Mouse (Mus musculus) forebrain, embryonic 16.5 days (tissue): ENCODE measurements around the gene Nthl1. TPM values are rescaled to one million over a fixed set of nuclear protein-coding genes. Genes with fewer than 3 reads are reported as not detected.

Experiments used
- ATAC-seq: fragments of 200-750 bp; cut with Nextera tagmentation; 2 replicates; pipeline ENCODE4 v1.8.0; 2017; ENCODE audit warnings: mild to moderate bottlenecking, moderate library complexity
- H3K27ac ChIP-seq: fragments of 300-500 bp; sonication (generic); 2 replicates; pipeline ENCODE4 v1.5.1; 2014; ENCODE audit warnings: low read length, control low read depth
- H3K27me3 ChIP-seq: fragments of 300-500 bp; sonication (generic); replicated peaks from 2 replicates; pipeline ENCODE4 v1.6.1; 2014; ENCODE audit warnings: low read length; ENCODE audit not compliant: control insufficient read depth, insufficient read depth
- H3K36me3 ChIP-seq: fragments of 300-500 bp; sonication (generic); 2 replicates; pipeline ENCODE4 v1.6.1; 2014; ENCODE audit not compliant: control insufficient read depth, insufficient read depth
- H3K4me1 ChIP-seq: fragments of 300-500 bp; sonication (generic); replicated peaks from 2 replicates; pipeline ENCODE4 v1.6.1; 2014; ENCODE audit warnings: low read length; ENCODE audit not compliant: control insufficient read depth, insufficient read depth
- H3K4me2 ChIP-seq: fragments of 300-500 bp; sonication (generic); 2 replicates; pipeline ENCODE4 v1.6.1; 2014; ENCODE audit warnings: mild to moderate bottlenecking, low read length, control low read depth
- H3K4me3 ChIP-seq: fragments of 300-500 bp; sonication (generic); replicated peaks from 2 replicates; pipeline ENCODE4 v1.5.1; 2014; ENCODE audit warnings: mild to moderate bottlenecking, low read length, control low read depth
- H3K9ac ChIP-seq: fragments of 300-500 bp; sonication (generic); replicated peaks from 2 replicates; pipeline ENCODE4 v1.6.1; 2014; ENCODE audit warnings: low read depth, low read length, control low read depth
- H3K9me3 ChIP-seq: fragments of 300-500 bp; sonication (generic); 2 replicates; pipeline ENCODE4 v1.6.1; 2016; ENCODE audit warnings: low read length; ENCODE audit not compliant: control insufficient read depth
- WGBS: fragments of 180-500 bp; shearing (Covaris S2); extraction: QIAGEN DNeasy Blood & Tissue Kit; methylation state at CpG from one replicate; pipeline ENCODE4 v1.1.7; 2014; 5-methylcytosine and 5-hydroxymethylcytosine counted together
- polyA plus RNA-seq: library from polyadenylated mRNA; unstranded; fragments of >200 nt; fragmentation: Nextera tagmentation; extraction: Ambion mirVana; gene quantifications from 2 replicates; pipeline ENCODE4 v1.2.1, GENCODE M21; 2015

Nthl1 gene
- polyA plus RNA-seq, 1 experiment from 2014 or later: 14.4 TPM

DNA sequence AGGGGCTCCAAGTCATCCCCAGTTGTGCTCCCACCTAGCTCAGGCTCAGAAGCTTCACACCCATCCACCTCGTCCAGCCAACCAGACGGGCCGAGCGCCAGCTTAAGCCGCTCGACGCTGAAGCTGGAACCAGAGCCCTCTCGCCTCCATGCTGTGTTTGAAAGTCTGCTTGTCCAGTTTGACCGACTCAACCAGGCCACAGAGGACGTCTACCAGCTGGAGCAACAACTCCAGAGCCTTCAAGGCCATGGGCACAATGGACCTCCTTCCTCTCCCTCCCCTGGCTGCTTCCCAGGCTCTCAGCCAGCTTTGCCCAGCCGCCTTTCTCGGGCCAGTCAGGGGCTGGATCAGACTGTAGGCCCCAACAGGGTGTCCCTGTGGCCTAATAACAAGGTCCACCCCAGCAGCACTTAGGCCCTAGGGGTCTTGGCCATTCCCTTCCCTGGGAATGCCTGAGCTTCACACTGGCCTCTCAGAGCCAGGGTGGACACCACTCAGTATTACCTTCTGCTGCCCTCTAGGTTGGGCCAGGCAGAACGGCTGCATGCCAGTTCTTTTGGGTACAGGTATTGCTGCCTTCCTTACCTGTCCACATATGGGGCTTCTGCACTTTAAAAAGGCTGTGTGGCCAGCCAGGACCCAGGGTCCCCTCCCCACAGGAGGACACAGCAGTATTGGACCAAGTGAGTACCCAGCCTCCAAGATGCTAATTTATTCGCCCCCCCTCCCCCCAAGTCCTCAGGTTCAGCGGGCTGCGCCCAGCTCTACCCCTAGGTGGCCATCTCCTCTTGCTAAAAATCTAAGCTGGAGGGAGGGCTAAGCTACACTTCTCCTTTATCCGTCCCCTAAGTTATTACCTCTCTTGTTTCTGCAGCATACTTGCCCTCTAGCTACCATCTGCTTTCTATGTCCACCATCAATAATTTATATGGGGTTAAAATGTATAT is 37.1 kb upstream of the Nthl1 start:
- 76% methylated on average over 17 of the region's 17 CpGs for WGBS
- H3K4me1 ChIP-seq: no peaks in the 10 kb centered on the region
- no peak for ATAC-seq
- no peak overlapping the region for H3K4me3 ChIP-seq
- no peaks in the 10 kb centered on the region for H3K27me3 ChIP-seq
- no peak overlapping the region for H3K4me2 ChIP-seq
- H3K27ac ChIP-seq: no peak overlapping the region
- no peak overlapping the region for H3K9ac ChIP-seq
- H3K9me3 ChIP-seq: no peaks in the 10 kb centered on the region
- peaks cover 52% of the 10 kb centered on the region for H3K36me3 ChIP-seq

GRCm38 (mm10) chr17:24596073-24596466 is 36.4 kb upstream of the Nthl1 start:
- Histone ChIP-seq H3K4me1 (no peaks in the 10 kb centered on the region), H3K4me2 (no peak overlapping the region), H3K4me3 (no peak overlapping the region), H3K9ac (no peak overlapping the region), H3K9me3 (no peaks in the 10 kb centered on the region), H3K27me3 (no peaks in the 10 kb centered on the region), H3K27ac (no peak overlapping the region), H3K36me3 (peaks cover 47% of the 10 kb centered on the region)
- 80% methylated on average over 5 of the region's 5 CpGs for WGBS
- ATAC-seq: no peak

DNA sequence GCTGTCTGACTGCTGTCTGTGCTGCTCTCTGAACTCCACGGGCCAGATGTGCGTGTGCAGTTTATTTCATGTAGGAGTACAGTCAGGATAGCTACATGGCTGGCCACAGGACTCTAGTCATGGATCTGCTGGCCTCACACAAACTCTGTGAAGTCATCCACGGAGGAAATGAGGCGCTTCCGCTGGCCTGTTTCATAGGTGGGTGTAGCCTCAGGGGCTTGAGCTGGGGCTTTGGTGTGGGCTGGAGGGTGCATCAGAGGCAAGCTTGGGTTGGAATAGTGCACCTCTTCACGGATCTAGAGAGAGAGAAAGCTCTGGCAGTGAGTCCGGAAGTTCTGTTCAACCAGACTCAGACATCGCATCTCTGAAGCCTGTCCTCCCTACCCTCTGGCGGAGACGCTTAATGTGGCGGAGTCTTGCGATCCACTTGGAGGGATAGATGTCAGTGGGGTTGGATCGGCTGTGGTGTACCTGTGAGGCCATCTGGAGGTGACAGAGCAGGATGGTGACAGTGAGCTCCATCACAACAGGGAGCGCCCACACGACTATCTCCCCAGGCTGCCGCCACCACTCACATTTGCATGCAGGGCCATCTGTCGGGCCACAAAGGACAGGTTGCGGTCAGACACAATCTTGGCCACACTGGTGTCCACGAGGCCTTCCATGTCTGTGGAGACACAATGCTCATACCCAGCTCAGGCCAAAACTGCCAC is 35.9 kb upstream of the Nthl1 start:
- H3K36me3 ChIP-seq: peaks cover 46% of the 10 kb centered on the region
- no peak overlapping the region for H3K27ac ChIP-seq
- ATAC-seq: no peak
- H3K4me3 ChIP-seq: no peak overlapping the region
- H3K4me2 ChIP-seq: no peak overlapping the region
- WGBS: 88% methylated on average over 19 of the region's 19 CpGs
- H3K9me3 ChIP-seq: no peaks in the 10 kb centered on the region
- no peak overlapping the region for H3K9ac ChIP-seq
- H3K4me1 ChIP-seq: no peaks in the 10 kb centered on the region
- no peaks in the 10 kb centered on the region for H3K27me3 ChIP-seq

DNA sequence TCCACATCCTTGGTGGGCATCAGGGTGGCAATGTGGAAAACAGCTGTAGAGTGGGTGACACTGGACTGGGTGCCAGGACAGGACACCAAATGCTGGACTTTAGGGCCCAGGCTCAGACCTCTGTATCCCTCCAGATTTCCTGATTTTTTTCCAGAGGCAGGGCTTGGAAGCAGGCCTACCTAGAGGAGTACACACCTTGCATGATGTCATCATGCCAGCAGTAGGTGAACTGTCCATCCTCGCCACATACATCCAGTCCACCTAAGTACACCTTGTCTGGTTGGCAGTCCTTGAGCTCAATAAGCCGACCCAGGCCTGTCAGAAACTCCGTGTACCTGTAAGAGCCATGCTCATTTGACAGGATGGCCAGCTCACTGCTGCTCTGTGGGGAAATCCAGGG is 34.5 kb upstream of the Nthl1 start:
- no peak overlapping the region for H3K27ac ChIP-seq
- WGBS: 96% methylated on average over 3 of the region's 3 CpGs
- H3K4me2 ChIP-seq: no peak overlapping the region
- H3K36me3 ChIP-seq: peaks cover 44% of the 10 kb centered on the region
- H3K9ac ChIP-seq: no peak overlapping the region
- no peaks in the 10 kb centered on the region for H3K9me3 ChIP-seq
- H3K4me3 ChIP-seq: no peak overlapping the region
- H3K4me1 ChIP-seq: no peaks in the 10 kb centered on the region
- ATAC-seq: no peak
- no peaks in the 10 kb centered on the region for H3K27me3 ChIP-seq

GRCm38 (mm10) chr17:24600502-24600901 is 32.0 kb upstream of the Nthl1 start:
- Histone ChIP-seq H3K27me3 (no peaks in the 10 kb centered on the region), H3K4me2 (no peak overlapping the region), H3K9me3 (no peaks in the 10 kb centered on the region), H3K27ac (no peak overlapping the region), H3K4me3 (no peak overlapping the region), H3K36me3 (peaks cover 39% of the 10 kb centered on the region), H3K4me1 (no peaks in the 10 kb centered on the region), H3K9ac (no peak overlapping the region)
- no peak for ATAC-seq
- WGBS: 88% methylated on average over 4 of the region's 4 CpGs

DNA sequence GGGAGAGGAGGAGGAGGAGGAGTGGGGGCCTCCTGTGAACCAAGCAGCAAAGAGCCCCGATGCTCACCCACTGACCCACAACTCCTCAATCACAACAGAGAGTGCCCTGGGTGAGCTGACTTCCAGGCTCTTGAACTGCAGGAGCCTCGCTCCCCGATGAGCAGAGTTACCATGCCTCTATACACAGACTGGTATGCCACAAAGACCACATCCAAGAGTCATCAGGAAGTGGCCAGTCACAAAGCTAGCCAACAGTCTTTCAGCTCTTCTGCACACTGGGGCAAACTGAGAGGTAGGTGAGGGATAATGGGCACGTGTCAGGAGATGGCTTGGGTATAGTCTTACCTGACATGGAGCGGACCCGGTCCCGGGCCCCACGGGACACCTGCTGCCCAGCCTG is 28.5 kb upstream of the Nthl1 start:
- 93% methylated on average over 8 of the region's 8 CpGs for WGBS
- H3K4me1 ChIP-seq: no peaks in the 10 kb centered on the region
- no peak overlapping the region for H3K27ac ChIP-seq
- ATAC-seq: no peak
- no peak overlapping the region for H3K4me2 ChIP-seq
- no peak overlapping the region for H3K4me3 ChIP-seq
- no peaks in the 10 kb centered on the region for H3K27me3 ChIP-seq
- H3K9ac ChIP-seq: no peak overlapping the region
- H3K9me3 ChIP-seq: no peaks in the 10 kb centered on the region
- peaks cover 26% of the 10 kb centered on the region for H3K36me3 ChIP-seq

- 98% methylated on average over 3 of the region's 3 CpGs for WGBS
- Histone ChIP-seq H3K4me1 (no peaks in the 10 kb centered on the region), H3K27ac (no peak overlapping the region), H3K9ac (no peak overlapping the region), H3K36me3 (peaks cover 28% of the 10 kb centered on the region), H3K4me2 (no peak overlapping the region), H3K9me3 (no peaks in the 10 kb centered on the region), H3K27me3 (no peaks in the 10 kb centered on the region), H3K4me3 (no peak overlapping the region)
- no peak for ATAC-seq
Measured at GRCm38 (mm10) chr17:24604557-24604956, 27.9 kb upstream of the Nthl1 start.

DNA sequence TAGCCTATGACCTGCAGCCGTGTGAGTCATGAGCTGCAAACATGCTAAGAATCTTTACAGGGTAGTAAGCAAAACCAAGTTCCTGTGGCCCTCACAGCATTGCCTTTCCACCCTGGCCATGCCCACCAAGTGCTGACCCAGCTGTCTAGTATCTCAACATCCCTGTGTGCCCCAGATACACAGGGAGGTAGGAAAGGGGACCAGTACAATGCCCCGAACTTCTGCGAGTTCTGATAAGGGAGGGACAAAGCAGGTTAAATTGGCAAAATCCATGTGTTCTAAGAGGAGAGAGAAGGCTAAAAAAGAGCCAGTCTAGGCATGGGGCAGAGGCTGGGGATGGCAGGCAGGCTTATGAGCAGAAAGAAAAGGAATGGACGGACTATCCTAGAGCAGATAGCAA is 24.1 kb upstream of the Nthl1 start:
- Histone ChIP-seq H3K9ac (no peak overlapping the region), H3K9me3 (no peaks in the 10 kb centered on the region), H3K4me3 (no peak overlapping the region), H3K36me3 (peaks cover 20% of the 10 kb centered on the region), H3K27me3 (no peaks in the 10 kb centered on the region), H3K27ac (no peak overlapping the region), H3K4me2 (no peak overlapping the region), H3K4me1 (no peaks in the 10 kb centered on the region)
- no peak for ATAC-seq
- 95% methylated on average over 4 of the region's 4 CpGs for WGBS

DNA sequence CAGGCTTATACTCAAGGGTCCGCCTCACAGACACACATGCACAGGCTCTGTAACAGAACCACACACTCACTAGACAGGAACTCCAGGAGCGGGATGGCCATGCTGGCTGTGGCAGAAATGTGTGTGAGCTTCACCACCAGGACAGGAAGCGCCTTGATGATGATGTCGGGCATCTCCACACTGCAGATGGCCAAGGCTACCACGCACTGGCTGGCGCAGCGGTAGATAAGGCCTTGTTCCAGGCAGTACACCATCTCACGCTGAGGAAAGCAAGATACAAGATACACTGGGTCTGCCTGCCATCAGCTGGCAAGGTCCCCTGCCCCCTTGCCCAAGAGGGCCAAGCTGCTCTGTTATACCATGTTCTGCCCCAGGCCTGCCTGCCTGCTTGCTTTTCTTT is 23.6 kb upstream of the Nthl1 start:
- 96% methylated on average over 8 of the region's 8 CpGs for WGBS
- Histone ChIP-seq H3K27ac (no peak overlapping the region), H3K4me2 (no peak overlapping the region), H3K9ac (no peak overlapping the region), H3K36me3 (peaks cover 24% of the 10 kb centered on the region), H3K9me3 (no peaks in the 10 kb centered on the region), H3K4me3 (no peak overlapping the region), H3K4me1 (no peaks in the 10 kb centered on the region), H3K27me3 (no peaks in the 10 kb centered on the region)
- ATAC-seq: no peak
